Mouse (Mus musculus): Measurements from ENCODE around the gene Minpp1. TPM values are rescaled to one million over a fixed set of nuclear protein-coding genes. Genes with fewer than 3 reads are reported as not detected.

Minpp1 gene
- 37.3 and 45.2 TPM in 2 replicates for polyA plus RNA-seq (2012; rRNA removed)

GRCm38 (mm10) chr19:32485681-32486105, at the start of gene Minpp1:
Gene Minpp1, plus strand, starts transcription at chr19:32485769.

GRCm38 (mm10) chr19:32466478-32466877, 19.1 kb upstream of the Minpp1 start, which contains the start of gene Rpl9-ps6:
Gene Rpl9-ps6, minus strand, starts transcription at chr19:32466578.

Other genes with a start within 250 kb of the Minpp1 start
- gene Sgms1, start 96.1 kb upstream of the Minpp1 start, polyA plus RNA-seq (2012; rRNA removed), result 10.5 and 11.6 TPM in 2 replicates
- gene Rpl9-ps6, start 19.2 kb upstream of the Minpp1 start, polyA plus RNA-seq (2012; rRNA removed), result 35.5 and 58.2 TPM in 2 replicates
- gene Papss2, start 110.0 kb downstream of the Minpp1 start, polyA plus RNA-seq (2012; rRNA removed), result 1.4 and 4.6 TPM in 2 replicates

Data from central nervous system, embryonic 11.5 days (tissue).